Mouse (Mus musculus) CH12.LX (cell line): ENCODE measurements around the gene Vdac1. TPM values are rescaled to one million over a fixed set of nuclear protein-coding genes. Genes with fewer than 3 reads are reported as not detected.

Source experiments
- DNase-seq: peaks from one replicate; pipeline ENCODE4 v3.0.0-alpha.2; 2013; ENCODE audit errors: extremely low read depth
- H3K27ac ChIP-seq: 2 replicates; pipeline ENCODE4 v1.5.1; 2012; ENCODE audit warnings: low read depth, mild to moderate bottlenecking, control low read depth, moderate library complexity; ENCODE audit not compliant: insufficient read depth
- H3K27me3 ChIP-seq: replicated peaks from 2 replicates; pipeline ENCODE3; 2012; ENCODE audit warnings: inconsistent platforms
- H3K36me3 ChIP-seq, 2 experiments: replicated peaks in 1 of 2; 2 replicates each; pipeline versions ENCODE3 to v1.6.1; 2012; ENCODE audit warnings: inconsistent platforms in 1 of 2, low read length in 1 of 2, mild to moderate bottlenecking in 1 of 2, mixed read lengths in 1 of 2, moderate library complexity in 1 of 2; ENCODE audit not compliant: control insufficient read depth in 1 of 2, insufficient read depth in 1 of 2
- H3K4me1 ChIP-seq, 2 experiments: 2 replicates each; pipeline ENCODE4 v1.6.1; 2012; ENCODE audit warnings: inconsistent platforms in 1 of 2, moderate library complexity in 1 of 2; ENCODE audit not compliant: insufficient read depth in 2 of 2, control insufficient read depth in 1 of 2
- H3K4me2 ChIP-seq: 2 replicates; pipeline ENCODE4 v1.6.1; 2012; ENCODE audit warnings: low read depth, mild to moderate bottlenecking, control low read depth; ENCODE audit not compliant: poor library complexity, insufficient read depth, severe bottlenecking
- H3K4me3 ChIP-seq, 3 experiments: fragments of 150-350 bp in 1 of 3; sonication (generic) in 1 of 3; replicated peaks in 1 of 3; 2 replicates each; pipeline versions ENCODE3 to v1.5.1; 2011 to 2012; ENCODE audit warnings: low read depth in 2 of 3, low read length in 2 of 3, mild to moderate bottlenecking in 2 of 3, moderate library complexity in 2 of 3, control low read depth in 1 of 3, improper control_type of control experiment in 1 of 3, inconsistent platforms in 1 of 3, mixed read lengths in 1 of 3; ENCODE audit not compliant: poor library complexity in 1 of 3
- H3K79me2 ChIP-seq: replicated peaks from 2 replicates; pipeline ENCODE4 v1.6.1; 2012; ENCODE audit warnings: mild to moderate bottlenecking, moderate library complexity; ENCODE audit not compliant: control insufficient read depth, poor library complexity, insufficient read depth, severe bottlenecking; ENCODE audit errors: extremely low read depth
- H3K9ac ChIP-seq: 2 replicates; pipeline ENCODE4 v1.6.1; 2012; ENCODE audit warnings: low read depth, mild to moderate bottlenecking, control low read depth, moderate library complexity; ENCODE audit not compliant: insufficient read depth
- H3K9me3 ChIP-seq: replicated peaks from 2 replicates; pipeline ENCODE3; 2012; ENCODE audit warnings: low read length, inconsistent platforms, mixed read lengths
- BHLHE40 ChIP-seq: IDR thresholded peaks from 2 replicates; pipeline ENCODE4 v1.6.1; 2011; ENCODE audit warnings: mild to moderate bottlenecking, low read depth, low read length, improper control_type of control experiment
- CTCF ChIP-seq, 2 experiments: IDR thresholded peaks in 1 of 2; conservative IDR thresholded peaks in 1 of 2; 2 replicates each; pipeline ENCODE4 v1.5.1; 2011 to 2012; ENCODE audit warnings: low read depth in 2 of 2, low read length in 2 of 2, improper control_type of control experiment in 1 of 2, inconsistent platforms in 1 of 2, mild to moderate bottlenecking in 1 of 2, moderate library complexity in 1 of 2
- EP300 ChIP-seq: IDR thresholded peaks from 2 replicates; pipeline ENCODE4 v1.6.1; 2011; ENCODE audit warnings: low read length, improper control_type of control experiment
- ETS1 ChIP-seq: conservative IDR thresholded peaks from 2 replicates; pipeline ENCODE4 v1.6.1; 2012; ENCODE audit warnings: low read depth, mild to moderate bottlenecking, inconsistent platforms, low read length, improper control_type of control experiment, moderate library complexity
- HCFC1 ChIP-seq: IDR thresholded peaks from 2 replicates; pipeline ENCODE4 v1.6.1; 2012; ENCODE audit warnings: low read depth, mild to moderate bottlenecking, inconsistent platforms, low read length, improper control_type of control experiment
- IRF4 ChIP-seq: IDR thresholded peaks from 2 replicates; pipeline ENCODE4 v1.6.1; 2014; ENCODE audit warnings: low read depth, mild to moderate bottlenecking, inconsistent platforms, low read length, improper control_type of control experiment
- JUND ChIP-seq: conservative IDR thresholded peaks from 2 replicates; pipeline ENCODE4 v1.6.1; 2011; ENCODE audit warnings: low read depth, low read length, improper control_type of control experiment
- MAFK ChIP-seq: IDR thresholded peaks from 2 replicates; pipeline ENCODE4 v1.6.1; 2011; ENCODE audit warnings: low read length, improper control_type of control experiment; ENCODE audit not compliant: insufficient replicate concordance
- PAX5 ChIP-seq: IDR thresholded peaks from 2 replicates; pipeline ENCODE4 v1.6.1; 2012; ENCODE audit warnings: low read length, inconsistent platforms, mixed read lengths
- SIN3A ChIP-seq: IDR thresholded peaks from 2 replicates; pipeline ENCODE4 v1.6.1; 2012; ENCODE audit warnings: low read length, improper control_type of control experiment, inconsistent platforms
- TBP ChIP-seq: conservative IDR thresholded peaks from 2 replicates; pipeline ENCODE4 v1.6.1; 2011; ENCODE audit warnings: low read depth, low read length, improper control_type of control experiment
- TCF12 ChIP-seq: IDR thresholded peaks from 2 replicates; pipeline ENCODE4 v1.6.1; 2014; ENCODE audit warnings: low read depth, mild to moderate bottlenecking, inconsistent platforms, low read length, improper control_type of control experiment
- USF1 ChIP-seq: IDR thresholded peaks from 2 replicates; pipeline ENCODE4 v1.6.1; 2014; ENCODE audit warnings: low read depth, mild to moderate bottlenecking, inconsistent platforms, low read length, improper control_type of control experiment
- USF2 ChIP-seq: conservative IDR thresholded peaks from 2 replicates; pipeline ENCODE4 v1.6.1; 2011; ENCODE audit warnings: low read depth, low read length, improper control_type of control experiment
- ZMIZ1 ChIP-seq: IDR thresholded peaks from 2 replicates; pipeline ENCODE4 v1.6.1; 2012; ENCODE audit warnings: low read depth, mild to moderate bottlenecking, inconsistent platforms, low read length, improper control_type of control experiment
- ZNF384 ChIP-seq: IDR thresholded peaks from 2 replicates; pipeline ENCODE4 v1.6.1; 2012; ENCODE audit warnings: low read depth, low read length, improper control_type of control experiment, inconsistent platforms
- dilution Hi-C: fragments of 300-500 bp; cut with MboI; formaldehyde crosslinking; loops from 2 replicates; pipeline ENCODE4 v1.14.3; 2020; ENCODE audit warnings: low sequenced_read_pairs; ENCODE audit not compliant: extremely low pct_unique_long_range_greater_than_20kb, extremely low pct_ligation_motif_present
- in situ Hi-C: fragments of 300-500 bp; cut with MboI; formaldehyde crosslinking; loops from 3 replicates; pipeline ENCODE4 v1.14.3; 2019; ENCODE audit warnings: low sequenced_read_pairs, low pct_ligation_motif_present, low pct_unique_long_range_greater_than_20kb, mixed read lengths
- polyA plus RNA-seq: library from polyadenylated mRNA; unstranded; fragments of >175 nt; gene quantifications from 2 replicates; pipeline ENCODE4 v1.2.1, GENCODE M21; 2012; ENCODE audit warnings: low read depth; ENCODE audit not compliant: insufficient read length
- total RNA-seq, 2 experiments: library from RNA; depleted of rRNA; stranded (reverse); fragments of 300-350 nt in 1 of 2; fragments of >200 nt in 1 of 2; gene quantifications; 2 replicates each; pipeline ENCODE4 v1.2.3; 2012 to 2014

The Vdac1 gene
- total and polyA plus RNA-seq, 3 experiments: 204 to 315 (median 289) TPM

GRCm38 (mm10) chr11:52335263-52335662 is 25.4 kb upstream of the Vdac1 start:
- Histone ChIP-seq H3K9me3 (peaks cover 6% of the 10 kb centered on the region), H3K4me3 (no peak overlapping the region), H3K4me2 (no peak overlapping the region), H3K79me2 (no peaks in the 10 kb centered on the region), H3K27ac (no peak overlapping the region), H3K27me3 (no peaks in the 10 kb centered on the region), H3K4me1 (peaks cover 4 to 39% of the 10 kb centered on the region in 2 experiments; a peak in 3 of 4 replicates), H3K9ac (no peak overlapping the region), H3K36me3 (no peaks in the 10 kb centered on the region)
- no peak for DNase-seq
- TF ChIP-seq PAX5: no peak
- no peak for TF ChIP-seq MAFK
- TF ChIP-seq ZMIZ1: no peak
- no peak for TF ChIP-seq USF1
- TF ChIP-seq SIN3A: no peak
- TF ChIP-seq USF2: no peak
- no peak for TF ChIP-seq ZNF384
- TF ChIP-seq CTCF (conservative IDR thresholded peaks at IDR 0.05 in 1 of 2, IDR thresholded peaks at IDR 0.05 in 1 of 2; ENCODE audit: low read depth in 2 of 2, low read length in 2 of 2): peak in 1 of 2 experiments; percentile 15; a peak in 1 of 4 replicates
- in situ Hi-C loops (no loop called here), dilution Hi-C loops (no loop called here)

DNA sequence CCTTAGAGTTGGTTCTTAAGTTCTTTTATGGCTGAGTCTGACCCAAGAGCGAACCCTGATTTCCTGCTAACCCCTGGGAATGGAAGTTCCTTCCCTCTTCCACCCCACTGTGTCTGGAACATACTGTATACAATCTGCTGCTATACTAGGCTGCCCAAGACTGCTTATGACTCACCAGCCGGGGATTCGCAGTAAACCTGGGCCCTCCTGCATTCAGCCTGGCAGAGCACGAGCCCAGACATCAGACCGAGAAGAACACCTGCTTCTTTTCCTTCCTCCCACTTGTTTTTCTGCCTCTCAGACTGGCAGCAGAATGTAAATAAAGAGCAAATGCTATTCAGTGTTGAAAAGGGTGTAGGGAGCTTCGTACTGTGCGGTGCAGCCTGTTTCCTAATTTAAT is 24.7 kb upstream of the Vdac1 start:
- Histone ChIP-seq H3K4me1 (peaks cover 9 to 46% of the 10 kb centered on the region in 2 experiments), H3K79me2 (no peaks in the 10 kb centered on the region), H3K27ac (no peak overlapping the region), H3K4me2 (no peak overlapping the region), H3K9me3 (peaks cover 6% of the 10 kb centered on the region), H3K9ac (no peak overlapping the region), H3K27me3 (no peaks in the 10 kb centered on the region), H3K36me3 (no peaks in the 10 kb centered on the region), H3K4me3 (no peak overlapping the region)
- peak; percentile 48 for DNase-seq
- dilution Hi-C loops (no loop called here), in situ Hi-C loops (no loop called here)
- peak; percentile 67 for TF ChIP-seq BHLHE40
- no peak for TF ChIP-seq JUND
- peak; percentile 41; the same call in 1 of the 2 replicates for TF ChIP-seq ETS1
- no peak for TF ChIP-seq HCFC1
- TF ChIP-seq TCF12: peak; percentile 37; the same call in 1 of the 2 replicates
- TF ChIP-seq TBP: 0 out of 2 replicates have a peak, but pooled peaks have one; percentile 36
- TF ChIP-seq EP300: peak; percentile 39; the same call in 1 of the 2 replicates
- 0 out of 2 replicates have a peak, but pooled peaks have one; percentile 34 for TF ChIP-seq IRF4
